Mouse (Mus musculus): Measurements from ENCODE around the gene Ctla2b.
"Not testable (repeated sequence)": the region's sequence is repeated elsewhere in the genome, so short reads cannot be mapped to it uniquely, and the experiment has no call there.

Ctla2b gene

GRCm38 (mm10) chr13:60897328-60897727 lies at the start of gene Ctla2b:
TSS of gene Ctla2b (minus strand) at chr13:60897447.
- DNase-seq (ENCODE audit: low read depth): no peak

- not testable (repeated sequence) for DNase-seq (ENCODE audit: low read depth)
These were observed 44.6 kb upstream of the Ctla2b start, which contains the start of gene Tpbpa for GRCm38 (mm10) chr13:60941884-60942283. TSS of gene Tpbpa (minus strand) at chr13:60941984.

GRCm38 (mm10) chr13:60936500-60936901 lies 39.3 kb upstream of the Ctla2b start, which contains the start of the genes Gm49391 and Ctla2a:
TSS of gene Gm49391 (minus strand) at chr13:60936571.
TSS of gene Ctla2a (minus strand) at chr13:60936625.
- DNase-seq (ENCODE audit: low read depth): peak; percentile 7

GRCm38 (mm10) chr13:60935490-60935889 lies 38.2 kb upstream of the Ctla2b start, which contains the start of gene Gm49393:
TSS of gene Gm49393 (minus strand) at chr13:60935590.
- not testable (repeated sequence) for DNase-seq (ENCODE audit: low read depth)

- not testable (repeated sequence) for DNase-seq (ENCODE audit: low read depth)
These were observed 7.5 kb upstream of the Ctla2b start, which contains the start of gene Tpbpb for GRCm38 (mm10) chr13:60904780-60905179. TSS of gene Tpbpb (minus strand) at chr13:60904880.

GRCm38 (mm10) chr13:60896794-60897193 lies 453 bp downstream of the Ctla2b start, which contains the start of gene Gm49392:
TSS of gene Gm49392 (minus strand) at chr13:60896894.
- not testable (repeated sequence) for DNase-seq (ENCODE audit: low read depth)

GRCm38 (mm10) chr13:60895406-60896160 lies 1.7 kb downstream of the Ctla2b start:
- no peak for DNase-seq (ENCODE audit: low read depth)

GRCm38 (mm10) chr13:60892301-60892700 lies 4.9 kb downstream of the Ctla2b start:
- no peak for DNase-seq (ENCODE audit: low read depth)

- DNase-seq (ENCODE audit: low read depth): no peak
These were observed 33.0 kb downstream of the Ctla2b start, which contains the start of gene 4930486L24Rik for GRCm38 (mm10) chr13:60864281-60864680. TSS of gene 4930486L24Rik (minus strand) at chr13:60864475.

- DNase-seq (ENCODE audit: low read depth): no peak
These were observed 48.8 kb downstream of the Ctla2b start for GRCm38 (mm10) chr13:60848241-60849120.

Measured in c-Kit-positive CD71-positive TER-119-negative erythroid progenitor cells, embryonic 14.5 days (primary cell).